Mouse (Mus musculus) megakaryocyte, embryonic 14.5 days (primary cell): Measurements from ENCODE around the gene Acvr1.

Source experiments
- FLI1 ChIP-seq: IDR thresholded peaks from 2 replicates; pipeline ENCODE4 v1.6.1; 2012; ENCODE audit warnings: low read length, inconsistent platforms, mixed read lengths
- GATA1 ChIP-seq: IDR thresholded peaks from 3 replicates; pipeline ENCODE4 v1.6.1; 2012; ENCODE audit warnings: mixed read lengths, low read length, inconsistent platforms, borderline replicate concordance

DNA sequence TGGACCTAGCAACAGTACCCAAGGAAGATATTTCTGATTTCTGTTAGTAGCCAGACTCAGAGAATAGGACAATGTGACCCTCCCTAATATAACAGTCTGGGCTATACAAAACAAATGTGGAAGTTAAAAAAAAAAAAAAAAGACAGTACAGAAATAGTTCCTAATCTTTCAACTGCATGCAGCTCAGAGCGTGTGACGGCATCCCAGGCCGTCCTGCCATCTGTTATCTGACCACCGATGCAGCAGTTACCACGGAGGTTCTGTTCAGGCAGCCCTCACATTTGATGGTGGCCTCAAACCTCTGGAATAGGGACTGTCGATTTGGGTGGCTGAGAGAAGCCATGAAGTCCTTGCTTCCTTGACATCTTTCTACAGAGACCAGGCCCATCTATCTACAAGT is 22.6 kb downstream of the Acvr1 start:
- TF ChIP-seq GATA1 (no peak), FLI1 (no peak)
